Mouse (Mus musculus) kidney, embryonic 16.5 days (tissue): ENCODE results near the gene Per1. TPM values are rescaled to one million over a fixed set of nuclear protein-coding genes. Genes with fewer than 3 reads are reported as not detected.
A peak's percentile ranks its signal among the peaks of the same experiment; 100 is the strongest.

Experiments
- ATAC-seq: fragments of 200-750 bp; cut with Nextera tagmentation; 2 replicates; pipeline ENCODE4 v1.8.0; 2017; ENCODE audit warnings: moderate TSS enrichment; ENCODE audit not compliant: low FRiP score, low TSS enrichment
- H3K27ac ChIP-seq: fragments of 300-500 bp; sonication (generic); 2 replicates; pipeline ENCODE4 v1.5.1; 2014; ENCODE audit warnings: low read length
- H3K27me3 ChIP-seq: fragments of 300-500 bp; sonication (generic); 2 replicates; pipeline ENCODE4 v1.6.1; 2014; ENCODE audit warnings: low read length, control low read depth, mixed read lengths; ENCODE audit not compliant: insufficient read depth
- H3K36me3 ChIP-seq: fragments of 300-500 bp; sonication (generic); 2 replicates; pipeline ENCODE4 v1.6.1; 2014; ENCODE audit warnings: low read length, control low read depth, mixed read lengths; ENCODE audit not compliant: insufficient read depth
- H3K4me1 ChIP-seq: fragments of 300-500 bp; sonication (generic); 2 replicates; pipeline ENCODE4 v1.6.1; 2014; ENCODE audit warnings: low read length, control low read depth, mixed read lengths; ENCODE audit not compliant: insufficient read depth
- H3K4me2 ChIP-seq: fragments of 300-500 bp; sonication (generic); replicated peaks from 2 replicates; pipeline ENCODE4 v1.6.1; 2014; ENCODE audit warnings: low read depth, low read length
- H3K4me3 ChIP-seq: fragments of 300-500 bp; sonication (generic); 2 replicates; pipeline ENCODE4 v1.5.1; 2014; ENCODE audit warnings: mild to moderate bottlenecking, low read length
- H3K9ac ChIP-seq: fragments of 300-500 bp; sonication (generic); replicated peaks from 2 replicates; pipeline ENCODE4 v1.6.1; 2014; ENCODE audit warnings: low read length
- H3K9me3 ChIP-seq: fragments of 300-500 bp; sonication (generic); 2 replicates; pipeline ENCODE4 v1.6.1; 2016; ENCODE audit warnings: low read length, control low read depth
- WGBS: fragments of 180-500 bp; shearing (Covaris S2); extraction: QIAGEN DNeasy Blood & Tissue Kit; methylation state at CpG from one replicate; pipeline ENCODE4 v1.1.7; 2014; 5-methylcytosine and 5-hydroxymethylcytosine counted together
- polyA plus RNA-seq: library from polyadenylated mRNA; unstranded; fragments of >200 nt; fragmentation: Nextera tagmentation; extraction: Ambion mirVana; gene quantifications from 2 replicates; pipeline ENCODE4 v1.2.1, GENCODE M21; 2015

Gene Per1
- polyA plus RNA-seq, 1 experiment from 2014 or later = 11.4 TPM

GRCm38 (mm10) chr11:69078805-69079438 lies 16.1 kb upstream of the Per1 start:
- no peak overlapping the region for H3K27ac ChIP-seq
- H3K4me2 ChIP-seq = no peak overlapping the region
- no peak overlapping the region for H3K4me3 ChIP-seq
- H3K9me3 ChIP-seq = no peaks in the 10 kb centered on the region
- 43% methylated on average over 5 of the region's 5 CpGs for WGBS
- H3K9ac ChIP-seq = no peak overlapping the region
- peaks cover 8% of the 10 kb centered on the region for H3K4me1 ChIP-seq
- no peaks in the 10 kb centered on the region for H3K27me3 ChIP-seq
- ATAC-seq = no peak
- no peaks in the 10 kb centered on the region for H3K36me3 ChIP-seq

- no peaks in the 10 kb centered on the region for H3K27me3 ChIP-seq
- no peak overlapping the region for H3K27ac ChIP-seq
- no peak overlapping the region for H3K4me3 ChIP-seq
- H3K9ac ChIP-seq = no peak overlapping the region
- no peak overlapping the region for H3K4me2 ChIP-seq
- ATAC-seq = no peak
- H3K4me1 ChIP-seq = peaks cover 8% of the 10 kb centered on the region; the same call in 1 of the 2 replicates
- no peaks in the 10 kb centered on the region for H3K9me3 ChIP-seq
- 71% methylated on average over 15 of the region's 15 CpGs for WGBS
- H3K36me3 ChIP-seq = no peaks in the 10 kb centered on the region
Observed at GRCm38 (mm10) chr11:69080102-69080854, 14.7 kb upstream of the Per1 start.

GRCm38 (mm10) chr11:69080855-69081222 lies 14.2 kb upstream of the Per1 start:
- Histone ChIP-seq H3K27me3 (no peaks in the 10 kb centered on the region), H3K4me1 (peaks cover 8% of the 10 kb centered on the region; the same call in 1 of the 2 replicates), H3K9me3 (no peaks in the 10 kb centered on the region), H3K27ac (no peak overlapping the region), H3K4me3 (no peak overlapping the region), H3K9ac (no peak overlapping the region), H3K4me2 (no peak overlapping the region), H3K36me3 (no peaks in the 10 kb centered on the region)
- WGBS = 95% methylated on average over 8 of the region's 8 CpGs
- ATAC-seq = no peak

GRCm38 (mm10) chr11:69081613-69082012 lies 13.4 kb upstream of the Per1 start:
- Histone ChIP-seq H3K4me1 (peaks cover 11% of the 10 kb centered on the region), H3K27me3 (no peaks in the 10 kb centered on the region), H3K9ac (no peak overlapping the region), H3K27ac (no peak overlapping the region), H3K4me3 (no peak overlapping the region), H3K9me3 (no peaks in the 10 kb centered on the region), H3K36me3 (no peaks in the 10 kb centered on the region), H3K4me2 (no peak overlapping the region)
- 78% methylated on average over 7 of the region's 7 CpGs for WGBS
- ATAC-seq = no peak

- H3K9ac ChIP-seq = no peak overlapping the region
- H3K4me2 ChIP-seq = no peak overlapping the region
- no peaks in the 10 kb centered on the region for H3K27me3 ChIP-seq
- H3K9me3 ChIP-seq = no peaks in the 10 kb centered on the region
- H3K27ac ChIP-seq = no peak overlapping the region
- no peak for ATAC-seq
- H3K4me3 ChIP-seq = no peak overlapping the region
- peaks cover 33% of the 10 kb centered on the region for H3K4me1 ChIP-seq
- H3K36me3 ChIP-seq = peaks cover 4% of the 10 kb centered on the region; the same call in 1 of the 2 replicates
- WGBS = 63% methylated on average over 6 of the region's 6 CpGs
Observed at GRCm38 (mm10) chr11:69085608-69086007, 9.4 kb upstream of the Per1 start.

- Histone ChIP-seq H3K27ac (peak overlapping the region; percentile 70; the same call in 1 of the 2 replicates), H3K36me3 (peaks cover 11% of the 10 kb centered on the region; the same call in 1 of the 2 replicates)
Observed at GRCm38 (mm10) chr11:69086390-69086789, 8.6 kb upstream of the Per1 start.

GRCm38 (mm10) chr11:69087082-69087481 lies 7.9 kb upstream of the Per1 start:
- peak; percentile 69 for ATAC-seq

More at GRCm38 (mm10) chr11:69086390-69086789, 8.6 kb upstream of the Per1 start:
- no peak overlapping the region for H3K4me2 ChIP-seq
- H3K9me3 ChIP-seq = no peaks in the 10 kb centered on the region
- no peaks in the 10 kb centered on the region for H3K27me3 ChIP-seq
- peaks cover 35% of the 10 kb centered on the region for H3K4me1 ChIP-seq
- no peak for ATAC-seq
- H3K4me3 ChIP-seq = no peak overlapping the region
- H3K9ac ChIP-seq = 0 out of 2 replicates have a peak overlapping the region, but pooled peaks have one; percentile 13
- 46% methylated on average over 6 of the region's 6 CpGs for WGBS

GRCm38 (mm10) chr11:69087597-69087996 lies 7.4 kb upstream of the Per1 start:
- Histone ChIP-seq H3K4me2 (no peak overlapping the region), H3K9ac (peak overlapping the region; percentile 99; the same call in 1 of the 2 replicates), H3K27me3 (no peaks in the 10 kb centered on the region), H3K36me3 (peaks cover 16% of the 10 kb centered on the region; the same call in 1 of the 2 replicates), H3K4me1 (peaks cover 37% of the 10 kb centered on the region), H3K9me3 (no peaks in the 10 kb centered on the region), H3K4me3 (no peak overlapping the region), H3K27ac (peak overlapping the region; percentile 97)
- peak; percentile 29 for ATAC-seq
- 54% methylated on average over 2 of the region's 2 CpGs for WGBS

More at GRCm38 (mm10) chr11:69087082-69087481, 7.9 kb upstream of the Per1 start:
- WGBS = 16% methylated on average over 4 of the region's 4 CpGs
- Histone ChIP-seq H3K4me3 (no peak overlapping the region), H3K4me2 (no peak overlapping the region), H3K36me3 (peaks cover 14% of the 10 kb centered on the region; the same call in 1 of the 2 replicates), H3K4me1 (peaks cover 37% of the 10 kb centered on the region), H3K27me3 (no peaks in the 10 kb centered on the region), H3K27ac (peak overlapping the region; percentile 97), H3K9me3 (no peaks in the 10 kb centered on the region), H3K9ac (peak overlapping the region; percentile 13; the same call in 1 of the 2 replicates)

- under 1% methylated on average over 60 of the region's 67 CpGs for WGBS
- H3K27ac ChIP-seq = peak within 1 kb of the TSS; percentile 97
- H3K4me2 ChIP-seq = peak within 1 kb of the TSS; percentile 72
- peaks cover 18% of the 10 kb centered on the region; the same call in 1 of the 2 replicates for H3K36me3 ChIP-seq
- no peaks in the 10 kb centered on the region for H3K9me3 ChIP-seq
- H3K27me3 ChIP-seq = no peaks in the 10 kb centered on the region
- peak within 1 kb of the TSS; percentile 99 for H3K9ac ChIP-seq
- peak; percentile 72 for ATAC-seq
- H3K4me1 ChIP-seq = peaks cover 37% of the 10 kb centered on the region
- peak within 1 kb of the TSS; percentile 100 for H3K4me3 ChIP-seq
Observed at GRCm38 (mm10) chr11:69088103-69088855, 6.7 kb upstream of the Per1 start, which contains the start of gene Vamp2. Gene Vamp2, plus strand, starts transcription at chr11:69088490.
